Mouse (Mus musculus): ENCODE results near the gene Slc9a9. TPM values are rescaled to one million over a fixed set of nuclear protein-coding genes. Genes with fewer than 3 reads are reported as not detected.

Gene Slc9a9
- total RNA-seq, 2 experiments from 2014 or later: 23.1 to 23.7 TPM

GRCm38 (mm10) chr9:95263867-95264509 is 594.3 kb downstream of the Slc9a9 start:
- intact Hi-C loops (cut with DNase I): no loop called here
- Histone ChIP-seq H3K27ac (no peak overlapping the region), H3K4me3 (no peak overlapping the region)
- DNase-seq (ENCODE audit: extremely low spot score in 1 of 2, low spot score in 2 of 2): peak in 1 of 2 experiments; percentile 6
- TF ChIP-seq CTCF (IDR thresholded peaks at IDR 0.05): no peak

GRCm38 (mm10) chr9:95266179-95266578 is 596.5 kb downstream of the Slc9a9 start:
- TF ChIP-seq CTCF (IDR thresholded peaks at IDR 0.05): no peak
- intact Hi-C loops (cut with DNase I): no loop called here
- Histone ChIP-seq H3K27ac (no peak overlapping the region), H3K4me3 (no peak overlapping the region)
- DNase-seq (ENCODE audit: extremely low spot score in 1 of 2, low spot score in 2 of 2): peak in 1 of 2 experiments; percentile 5

- Histone ChIP-seq H3K27ac (no peak overlapping the region), H3K4me3 (no peak overlapping the region)
- no peak for TF ChIP-seq CTCF (IDR thresholded peaks at IDR 0.05)
- DNase-seq (ENCODE audit: extremely low spot score in 1 of 2, low spot score in 2 of 2): peak in 1 of 2 experiments; percentile 1
- intact Hi-C loops (cut with DNase I): no loop called here
Observed at GRCm38 (mm10) chr9:95266924-95267323, 597.2 kb downstream of the Slc9a9 start.

- TF ChIP-seq CTCF (IDR thresholded peaks at IDR 0.05): no peak
- DNase-seq (ENCODE audit: extremely low spot score in 1 of 2, low spot score in 2 of 2): peak in 1 of 2 experiments; percentile 19
- no peak overlapping the region for H3K4me3 ChIP-seq
- no peak overlapping the region for H3K27ac ChIP-seq
- intact Hi-C loops (cut with DNase I): no loop called here
Observed at GRCm38 (mm10) chr9:95279590-95280344, 610.1 kb downstream of the Slc9a9 start.

Small RNAs within 50 kb of the gene (microRNA-seq; reads per million reads assigned to microRNA genes)
- gene Mir7656: 0.49 to 0.96 reads per million in 2 experiments

Other genes with a start within 250 kb of the Slc9a9 start
- gene 1190002N15Rik, start 131.8 kb upstream of the Slc9a9 start, total RNA-seq (2021): 10 to 100 TPM; 32.8 to 40.1 TPM

Measured in left cerebral cortex, adult 2 months (tissue).